Mouse (Mus musculus) embryonic facial prominence, embryonic 11.5 days (tissue): ENCODE measurements around the gene Rapgef1. TPM values are rescaled to one million over a fixed set of nuclear protein-coding genes. Genes with fewer than 3 reads are reported as not detected.

Source experiments
- ATAC-seq: fragments of 200-750 bp; cut with Nextera tagmentation; replicated peaks from 2 replicates; pipeline ENCODE4 v1.8.0; 2017; ENCODE audit warnings: low read depth; ENCODE audit not compliant: insufficient number of reproducible peaks, low FRiP score, low TSS enrichment
- DNase-seq: peaks from one replicate; pipeline ENCODE4 v3.0.0-alpha.2; 2015; ENCODE audit warnings: low spot score
- H3K27ac ChIP-seq: fragments of 300-500 bp; sonication (generic); replicated peaks from 2 replicates; pipeline ENCODE4 v1.5.1; 2014; ENCODE audit warnings: mild to moderate bottlenecking, low read depth, low read length, control low read depth
- H3K27me3 ChIP-seq: fragments of 300-500 bp; sonication (generic); 2 replicates; pipeline ENCODE4 v1.6.1; 2014; ENCODE audit warnings: mild to moderate bottlenecking, low read length, moderate library complexity, mixed read lengths; ENCODE audit not compliant: control insufficient read depth, insufficient read depth
- H3K36me3 ChIP-seq: fragments of 300-500 bp; sonication (generic); replicated peaks from 2 replicates; pipeline ENCODE4 v1.6.1; 2014; ENCODE audit warnings: low read depth, mild to moderate bottlenecking, low read length, moderate library complexity, mixed read lengths; ENCODE audit not compliant: control insufficient read depth, insufficient read depth
- H3K4me1 ChIP-seq: fragments of 300-500 bp; sonication (generic); 2 replicates; pipeline ENCODE4 v1.6.1; 2014; ENCODE audit warnings: low read length, mixed read lengths; ENCODE audit not compliant: control insufficient read depth, insufficient read depth
- H3K4me2 ChIP-seq: fragments of 300-500 bp; sonication (generic); 2 replicates; pipeline ENCODE4 v1.6.1; 2014; ENCODE audit warnings: low read depth, mild to moderate bottlenecking, control low read depth, low read length, moderate library complexity
- H3K4me3 ChIP-seq: fragments of 300-500 bp; sonication (generic); 2 replicates; pipeline ENCODE4 v1.5.1; 2014; ENCODE audit warnings: low read depth, low read length, control low read depth
- H3K9ac ChIP-seq: fragments of 300-500 bp; sonication (generic); replicated peaks from 2 replicates; pipeline ENCODE4 v1.6.1; 2014; ENCODE audit warnings: mild to moderate bottlenecking, control low read depth, low read length
- H3K9me3 ChIP-seq: fragments of 300-500 bp; sonication (generic); replicated peaks from 2 replicates; pipeline ENCODE4 v1.6.1; 2016; ENCODE audit warnings: mild to moderate bottlenecking, low read length, inconsistent platforms, mixed read lengths; ENCODE audit not compliant: control insufficient read depth
- WGBS: fragments of 180-500 bp; shearing (Covaris S2); extraction: QIAGEN DNeasy Blood & Tissue Kit; methylation state at CpG from one replicate; pipeline ENCODE4 v1.1.7; 2014; 5-methylcytosine and 5-hydroxymethylcytosine counted together
- polyA plus RNA-seq: library from polyadenylated mRNA; unstranded; fragments of >200 nt; fragmentation: Nextera tagmentation; extraction: Ambion mirVana; gene quantifications from 2 replicates; pipeline ENCODE4 v1.2.1, GENCODE M21; 2014

The Rapgef1 gene
- polyA plus RNA-seq, 1 experiment from 2014 or later, result 14.0 TPM

DNA sequence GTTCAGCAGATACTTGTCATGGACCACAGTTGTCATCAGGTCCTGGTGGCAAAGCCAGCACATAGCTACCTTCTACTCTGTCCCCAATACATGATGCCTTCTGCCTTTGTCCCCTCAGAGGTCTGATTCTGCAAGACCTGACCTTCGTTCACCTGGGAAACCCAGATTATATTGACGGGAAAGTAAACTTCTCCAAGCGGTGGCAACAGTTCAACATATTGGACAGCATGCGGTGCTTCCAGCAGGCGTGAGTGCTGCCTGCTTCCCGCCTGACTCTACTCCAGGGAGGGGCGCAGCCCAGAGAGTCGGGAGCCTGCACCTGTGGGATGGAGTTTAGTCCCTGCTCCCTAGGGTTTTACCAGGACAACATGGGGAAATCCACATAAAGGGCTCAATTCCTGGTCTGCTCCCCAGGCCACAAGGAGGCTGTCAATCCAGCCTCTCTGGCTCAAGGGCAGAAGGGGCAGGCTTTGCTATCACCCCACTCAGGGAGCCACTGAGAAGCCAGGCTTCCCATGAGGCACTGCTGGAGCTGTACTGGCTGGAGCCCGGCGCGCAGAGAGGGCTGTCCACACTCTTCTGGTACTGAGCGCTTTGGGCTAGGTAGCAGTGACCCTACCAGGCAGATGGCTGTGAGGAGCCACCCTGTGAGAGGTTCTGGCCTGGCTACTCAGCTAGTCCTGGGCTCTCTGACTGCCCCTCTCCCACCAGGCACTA, 117.8 kb downstream of the Rapgef1 start:
- DNase-seq (no peak), ATAC-seq (no peak)
- Histone ChIP-seq H3K4me1 (no peaks in the 10 kb centered on the region), H3K27me3 (no peaks in the 10 kb centered on the region), H3K36me3 (peaks cover 7% of the 10 kb centered on the region), H3K4me2 (no peak overlapping the region), H3K9me3 (no peaks in the 10 kb centered on the region), H3K9ac (no peak overlapping the region), H3K4me3 (no peak overlapping the region), H3K27ac (no peak overlapping the region)
- WGBS, result 84% methylated on average over 12 of the region's 12 CpGs

DNA sequence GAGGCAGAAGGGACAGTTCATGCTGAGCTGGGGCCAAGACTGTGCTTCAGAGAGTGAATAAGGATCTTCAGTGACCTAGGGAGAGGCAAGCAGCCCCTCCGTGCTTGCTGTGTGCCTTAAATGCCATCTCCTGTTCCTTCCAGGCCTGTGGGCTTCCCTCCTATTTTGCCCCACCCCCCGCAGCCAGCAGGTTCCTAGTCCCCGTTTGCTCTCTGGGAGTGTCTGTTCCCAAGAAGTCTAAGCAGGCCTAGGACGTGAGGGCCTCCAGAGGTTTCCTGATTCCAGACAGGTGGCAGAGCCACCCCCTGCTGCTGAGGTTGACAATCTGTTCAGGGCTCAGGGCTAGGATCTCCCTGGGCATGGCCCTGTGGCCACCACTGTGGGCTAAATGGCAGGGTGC, 119.3 kb downstream of the Rapgef1 start:
- no peak overlapping the region; the same call in 1 of the 2 replicates for H3K4me2 ChIP-seq
- no peaks in the 10 kb centered on the region for H3K4me1 ChIP-seq
- H3K27ac ChIP-seq, result no peak overlapping the region
- peaks cover 3% of the 10 kb centered on the region for H3K36me3 ChIP-seq
- 58% methylated on average over 4 of the region's 4 CpGs for WGBS
- H3K9ac ChIP-seq, result no peak overlapping the region
- DNase-seq (no peak), ATAC-seq (no peak)
- no peaks in the 10 kb centered on the region for H3K27me3 ChIP-seq
- no peak overlapping the region for H3K4me3 ChIP-seq
- no peaks in the 10 kb centered on the region for H3K9me3 ChIP-seq

DNA sequence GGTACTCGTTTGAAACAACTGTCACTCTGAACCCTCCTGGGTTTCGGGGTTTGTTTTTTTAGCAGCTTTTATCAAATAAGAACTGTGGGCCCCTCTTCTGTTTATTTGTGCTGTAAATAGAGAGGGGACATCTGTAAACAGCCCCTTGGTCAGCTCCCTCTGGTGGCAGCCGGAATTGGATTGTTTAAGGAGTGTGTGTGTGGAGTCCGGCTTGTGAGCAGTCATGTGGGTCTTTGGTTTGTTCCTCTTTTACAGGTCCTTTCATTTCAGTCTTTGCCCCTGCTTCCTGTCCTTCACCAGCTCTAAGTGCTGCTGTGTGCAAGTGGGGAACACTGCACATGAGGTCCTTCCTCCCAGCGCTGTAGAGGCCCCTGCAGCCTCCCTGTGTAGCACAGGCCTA, 119.8 kb downstream of the Rapgef1 start:
- Histone ChIP-seq H3K9ac (no peak overlapping the region), H3K4me3 (no peak overlapping the region), H3K27ac (no peak overlapping the region), H3K36me3 (peaks cover 3% of the 10 kb centered on the region), H3K4me2 (no peak overlapping the region), H3K4me1 (no peaks in the 10 kb centered on the region), H3K9me3 (no peaks in the 10 kb centered on the region), H3K27me3 (no peaks in the 10 kb centered on the region)
- ATAC-seq, result no peak
- DNase-seq, result no peak
- 76% methylated on average over 5 of the region's 5 CpGs for WGBS

DNA sequence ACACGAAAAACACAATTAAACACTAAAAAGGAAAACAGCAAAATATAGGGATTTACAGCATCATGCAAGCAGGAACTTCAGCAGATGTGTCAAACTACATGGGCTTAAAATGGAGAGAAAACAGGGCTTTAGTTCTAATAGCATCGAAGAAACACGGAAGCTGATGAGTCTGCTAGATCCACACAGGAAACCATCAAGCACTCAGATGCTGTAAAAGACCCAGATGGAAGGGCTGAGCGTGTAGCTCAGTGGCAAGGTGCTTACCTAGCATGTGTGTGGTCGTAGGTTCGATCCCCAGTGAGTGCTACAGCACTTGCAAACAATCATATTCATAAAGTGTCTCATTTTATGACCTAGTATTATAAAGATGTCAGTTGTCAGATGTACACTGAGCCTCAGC, 121.7 kb downstream of the Rapgef1 start:
- Histone ChIP-seq H3K27ac (no peak overlapping the region), H3K27me3 (peaks cover 4% of the 10 kb centered on the region; the same call in 1 of the 2 replicates), H3K36me3 (peaks cover 3% of the 10 kb centered on the region), H3K4me1 (no peaks in the 10 kb centered on the region), H3K9me3 (no peaks in the 10 kb centered on the region), H3K9ac (no peak overlapping the region), H3K4me3 (no peak overlapping the region), H3K4me2 (no peak overlapping the region)
- ATAC-seq (no peak), DNase-seq (no peak)
- 93% methylated on average over 6 of the region's 6 CpGs for WGBS

DNA sequence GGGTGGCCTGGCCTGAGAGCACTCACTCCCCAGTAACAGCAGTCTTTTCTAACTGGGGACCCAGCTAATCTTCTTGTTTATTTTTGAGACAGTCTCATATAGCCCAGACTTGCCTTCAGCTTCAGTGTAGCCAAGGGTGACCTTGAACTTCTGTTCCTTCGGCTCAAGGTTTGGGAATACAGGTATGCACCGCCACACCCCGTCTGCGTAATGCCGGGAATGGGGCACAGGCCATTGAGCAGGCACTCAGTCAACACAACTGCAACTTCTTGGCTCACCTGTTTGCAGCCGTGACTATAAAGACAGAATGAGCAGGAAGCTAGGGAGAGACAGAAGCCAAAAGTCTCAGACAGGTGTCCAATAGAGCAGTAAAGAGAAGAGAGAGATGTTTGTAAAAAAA, 124.7 kb downstream of the Rapgef1 start:
- peaks cover 23% of the 10 kb centered on the region for H3K27me3 ChIP-seq
- H3K9ac ChIP-seq, result no peak overlapping the region
- ATAC-seq, result no peak
- H3K9me3 ChIP-seq, result no peaks in the 10 kb centered on the region
- no peak overlapping the region for H3K4me2 ChIP-seq
- no peaks in the 10 kb centered on the region for H3K4me1 ChIP-seq
- H3K4me3 ChIP-seq, result no peak overlapping the region
- WGBS, result 88% methylated on average over 6 of the region's 6 CpGs
- DNase-seq, result no peak
- no peaks in the 10 kb centered on the region for H3K36me3 ChIP-seq
- no peak overlapping the region for H3K27ac ChIP-seq

DNA sequence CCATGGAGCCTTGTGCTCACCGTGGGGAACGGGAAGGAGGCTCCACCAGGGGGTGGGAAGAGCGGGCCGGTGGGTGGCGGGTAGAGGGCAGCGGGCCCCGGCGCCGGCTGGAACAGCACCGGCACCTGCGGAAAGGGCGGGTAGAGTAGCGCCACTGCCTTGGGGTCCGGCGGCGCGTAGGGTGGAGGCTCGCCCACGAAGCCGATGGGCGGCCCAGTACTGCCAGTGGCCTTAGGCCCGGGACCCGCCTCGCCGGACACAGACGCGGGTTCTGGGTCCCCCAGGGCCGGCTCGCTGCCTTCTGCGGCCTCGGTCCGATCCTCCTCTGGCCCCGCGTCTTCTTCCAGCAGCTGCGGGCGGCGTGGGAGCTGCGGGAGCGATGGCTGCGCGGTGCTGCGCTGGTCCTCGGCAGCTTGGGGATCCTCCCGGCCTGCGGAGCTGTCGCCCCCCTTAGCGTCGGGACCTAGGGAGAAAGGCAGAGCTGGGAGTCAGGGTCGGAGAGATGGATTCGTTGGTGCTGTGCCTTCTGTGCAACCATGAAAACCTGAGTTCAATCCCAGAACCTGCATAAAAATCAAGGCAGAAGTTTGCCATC, 127.8 kb downstream of the Rapgef1 start:
- Histone ChIP-seq H3K9me3 (no peaks in the 10 kb centered on the region), H3K36me3 (no peaks in the 10 kb centered on the region), H3K4me2 (peak overlapping the region; percentile 56), H3K4me1 (peaks cover 5% of the 10 kb centered on the region), H3K27me3 (peaks cover 39% of the 10 kb centered on the region), H3K27ac (no peak overlapping the region), H3K4me3 (peak overlapping the region; percentile 30), H3K9ac (peak overlapping the region; percentile 52)
- DNase-seq, result no peak
- ATAC-seq, result no peak
- 5% methylated on average over 50 of the region's 50 CpGs for WGBS

DNA sequence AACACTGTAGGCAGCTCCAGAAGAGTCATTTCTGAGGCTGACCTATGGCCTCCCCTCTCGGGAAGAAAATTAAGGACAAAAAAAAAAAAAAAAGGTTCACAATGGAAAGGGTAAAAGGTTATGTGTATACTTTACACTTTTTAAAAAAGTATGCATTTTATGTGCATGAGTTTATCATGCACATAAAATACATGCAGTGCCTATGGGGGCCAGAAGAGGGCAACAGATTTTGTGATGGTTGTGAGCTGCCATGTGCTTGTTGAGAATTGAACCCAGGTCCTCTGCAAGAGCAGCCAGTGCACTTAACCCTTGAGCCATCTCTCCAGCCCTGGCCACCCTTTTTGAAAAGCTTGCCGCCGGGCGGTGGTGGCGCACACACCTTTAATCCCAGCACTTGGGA, 128.3 kb downstream of the Rapgef1 start:
- H3K27ac ChIP-seq, result no peak overlapping the region
- DNase-seq (peak; percentile 36), ATAC-seq (no peak)
- H3K4me2 ChIP-seq, result no peak overlapping the region
- H3K36me3 ChIP-seq, result no peaks in the 10 kb centered on the region
- H3K9me3 ChIP-seq, result no peaks in the 10 kb centered on the region
- no peak overlapping the region for H3K9ac ChIP-seq
- H3K4me3 ChIP-seq, result no peak overlapping the region
- H3K27me3 ChIP-seq, result peaks cover 42% of the 10 kb centered on the region
- peaks cover 5% of the 10 kb centered on the region for H3K4me1 ChIP-seq
- 43% methylated on average over 5 of the region's 5 CpGs for WGBS

DNA sequence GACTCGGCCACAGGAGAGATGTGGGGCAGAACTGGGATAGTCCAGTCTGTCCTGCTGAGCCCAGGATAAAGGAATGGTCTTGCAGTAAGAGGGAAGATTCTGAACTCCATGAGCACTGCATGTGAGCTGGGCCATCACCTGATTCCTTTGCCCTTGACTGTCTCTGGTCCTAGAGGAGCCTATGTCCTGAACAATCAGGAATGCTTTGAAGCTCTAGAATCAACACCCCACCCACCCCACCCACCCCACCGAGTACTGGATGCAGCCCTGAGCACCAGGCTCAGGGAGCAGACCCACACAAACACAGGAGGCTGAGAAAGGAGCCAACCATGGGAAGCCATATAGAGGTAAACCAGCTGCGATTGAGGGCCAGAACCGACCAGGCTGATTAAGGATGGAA, 129.0 kb downstream of the Rapgef1 start:
- DNase-seq, result no peak
- Histone ChIP-seq H3K4me3 (no peak overlapping the region), H3K4me1 (peaks cover 5% of the 10 kb centered on the region), H3K9ac (no peak overlapping the region), H3K4me2 (no peak overlapping the region), H3K27ac (no peak overlapping the region), H3K36me3 (no peaks in the 10 kb centered on the region), H3K27me3 (peaks cover 42% of the 10 kb centered on the region), H3K9me3 (no peaks in the 10 kb centered on the region)
- no peak for ATAC-seq
- WGBS, result 80% methylated on average over 4 of the region's 4 CpGs
